Mouse (Mus musculus): ENCODE measurements around the gene Asxl1. TPM values are rescaled to one million over a fixed set of nuclear protein-coding genes. Genes with fewer than 3 reads are reported as not detected.
"Not testable (repeated sequence)": the region's sequence is repeated elsewhere in the genome, so short reads cannot be mapped to it uniquely, and the experiment has no call there.

The Asxl1 gene
- polyA plus RNA-seq, 1 experiment from 2014 or later: 23.7 TPM

DNA sequence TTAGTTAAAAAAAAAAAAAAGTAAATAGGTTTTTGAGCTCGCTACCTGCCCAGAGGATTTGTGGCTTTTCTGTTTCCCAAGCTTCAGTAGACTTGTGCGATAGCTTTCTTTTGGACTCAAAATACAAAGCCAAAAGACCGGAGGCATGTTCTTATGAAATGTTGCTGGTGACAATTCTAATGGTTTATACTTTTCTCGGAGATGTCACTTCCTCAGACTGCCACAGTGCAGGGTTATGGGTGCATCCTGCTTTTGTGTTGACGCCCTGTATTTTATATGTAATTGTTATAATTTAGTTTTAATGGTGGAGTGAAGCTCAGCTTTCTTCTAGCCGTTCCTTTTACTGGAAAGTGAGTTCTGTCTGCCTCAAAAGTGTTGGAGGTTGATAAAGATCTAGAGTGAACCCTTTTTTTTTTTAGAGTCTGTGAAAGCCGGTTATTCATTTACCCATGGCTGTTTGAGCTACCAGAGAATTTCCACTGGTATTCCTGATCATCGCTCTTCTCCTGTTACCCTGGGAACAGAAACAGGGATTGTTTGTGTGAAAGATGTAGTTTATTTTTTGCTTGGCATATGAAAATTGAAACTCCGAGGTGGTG is 1.7 kb downstream of the Asxl1 start:
- Histone ChIP-seq H3K9ac (peak overlapping the region; percentile 96), H3K27me3 (no peaks in the 10 kb centered on the region), H3K9me3 (replicated peaks) (no peaks in the 10 kb centered on the region), H3K36me3 (peaks cover 4% of the 10 kb centered on the region; the same call in 1 of the 2 replicates), H3K4me1 (peaks cover 37% of the 10 kb centered on the region), H3K27ac (peak overlapping the region; percentile 96), H3K4me3 (peak overlapping the region; percentile 93), H3K4me2 (replicated peaks) (peak overlapping the region; percentile 72)
- 8% methylated on average over 9 of the region's 9 CpGs for WGBS
- ATAC-seq (ENCODE audit: low FRiP score): no peak

DNA sequence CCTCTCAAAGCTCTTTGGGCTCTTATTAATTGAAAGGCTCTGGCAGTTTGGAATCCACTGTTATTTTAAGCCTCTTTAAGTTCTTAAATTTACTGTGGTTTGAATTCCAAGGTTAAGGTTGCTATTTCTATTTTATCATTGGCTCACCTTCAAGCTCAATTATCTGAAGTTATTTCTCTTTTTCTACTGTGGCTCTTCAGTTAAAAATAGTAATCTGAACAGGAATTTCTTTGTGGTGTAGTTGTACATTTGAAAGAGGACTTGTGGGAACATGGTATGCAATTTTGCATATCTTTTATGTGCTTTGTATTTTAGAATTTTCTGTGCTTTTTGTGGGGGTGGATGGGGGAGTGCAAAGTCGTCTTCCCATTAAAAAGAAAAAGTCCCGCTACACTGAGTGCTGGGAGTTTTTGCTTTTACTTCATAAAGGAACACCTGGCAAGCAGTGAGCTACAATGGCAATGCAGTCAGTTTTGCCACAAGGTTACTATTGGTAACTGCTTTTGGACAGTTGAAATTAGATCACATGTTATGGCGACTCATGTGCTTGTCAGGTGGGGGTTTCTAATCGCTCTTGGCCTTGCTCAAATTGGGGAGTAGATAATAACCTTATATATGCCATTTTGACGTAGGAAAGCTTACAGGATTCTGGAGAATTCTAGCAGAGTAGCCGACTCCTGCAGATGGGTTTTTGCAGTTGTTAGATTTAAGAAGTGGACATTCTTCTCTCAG is 2.6 kb downstream of the Asxl1 start:
- H3K36me3 ChIP-seq: peaks cover 6% of the 10 kb centered on the region
- H3K4me1 ChIP-seq: peaks cover 37% of the 10 kb centered on the region
- no peaks in the 10 kb centered on the region for H3K9me3 ChIP-seq (replicated peaks)
- 64% methylated on average over 6 of the region's 6 CpGs for WGBS
- peak overlapping the region; percentile 96; the same call in 1 of the 2 replicates for H3K9ac ChIP-seq
- peak overlapping the region; percentile 93; the same call in 1 of the 2 replicates for H3K4me3 ChIP-seq
- H3K27me3 ChIP-seq: no peaks in the 10 kb centered on the region
- no peak for ATAC-seq (ENCODE audit: low FRiP score)
- H3K4me2 ChIP-seq (replicated peaks): peak overlapping the region; percentile 72
- H3K27ac ChIP-seq: no peak overlapping the region

DNA sequence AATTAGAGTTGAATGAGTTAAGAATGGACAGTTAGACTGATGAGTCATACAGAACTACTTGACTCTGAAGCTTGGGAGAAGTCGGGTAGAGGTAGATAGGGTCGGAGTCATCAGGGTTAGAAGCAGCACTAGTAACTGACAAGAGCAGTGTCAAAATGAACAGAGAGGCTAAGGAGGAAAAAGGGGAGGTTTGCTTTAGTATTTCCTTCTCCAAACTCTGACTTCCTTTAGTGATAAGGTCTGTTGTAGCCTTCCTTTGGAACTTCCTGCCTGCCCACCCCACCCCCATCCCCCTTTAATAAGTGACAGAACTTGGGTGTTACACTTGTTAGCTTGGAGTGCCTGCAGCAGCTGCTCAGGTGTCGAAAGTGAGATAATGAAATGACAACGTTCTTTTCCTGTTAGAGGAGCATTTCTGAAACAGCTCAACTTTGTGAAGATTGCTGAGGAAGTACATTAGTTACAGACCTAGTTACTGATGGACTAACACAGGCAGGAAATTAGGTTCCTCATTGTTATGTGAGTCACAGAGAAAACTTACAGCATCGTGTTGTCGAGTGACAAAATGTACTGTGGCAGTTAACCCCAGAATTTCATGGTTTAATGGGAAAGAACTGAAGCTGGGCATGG is 5.0 kb downstream of the Asxl1 start:
- Histone ChIP-seq H3K4me2 (replicated peaks) (no peak overlapping the region), H3K9me3 (replicated peaks) (no peaks in the 10 kb centered on the region), H3K4me3 (no peak overlapping the region), H3K27me3 (no peaks in the 10 kb centered on the region), H3K36me3 (peaks cover 22% of the 10 kb centered on the region), H3K4me1 (peaks cover 29% of the 10 kb centered on the region), H3K9ac (no peak overlapping the region), H3K27ac (0 out of 2 replicates have a peak overlapping the region, but pooled peaks have one; percentile 2)
- ATAC-seq (ENCODE audit: low FRiP score): no peak
- 59% methylated on average over 6 of the region's 6 CpGs for WGBS

DNA sequence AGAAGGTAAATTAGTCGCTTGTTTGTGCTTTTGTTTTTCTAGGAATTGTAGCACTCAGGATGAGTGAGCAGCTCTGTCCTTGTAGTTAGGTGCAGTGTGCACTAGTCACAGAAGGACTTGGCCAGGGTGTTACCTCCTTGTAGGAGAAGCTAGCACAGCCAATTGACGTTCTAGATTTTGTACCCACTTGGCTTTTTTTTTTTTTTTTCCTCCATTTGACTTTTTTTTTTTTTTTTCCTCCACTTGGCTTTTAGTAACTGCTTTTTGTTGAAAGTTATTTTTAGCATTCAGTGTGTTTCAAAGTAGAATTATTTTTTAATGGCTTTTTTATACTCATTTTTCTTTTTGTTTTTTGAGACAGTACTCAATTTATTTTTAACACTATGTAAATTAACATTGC is 9.0 kb downstream of the Asxl1 start:
- ATAC-seq (ENCODE audit: low FRiP score): no peak
- Histone ChIP-seq H3K4me3 (no peak overlapping the region), H3K36me3 (peaks cover 58% of the 10 kb centered on the region), H3K27ac (no peak overlapping the region), H3K27me3 (no peaks in the 10 kb centered on the region), H3K4me2 (replicated peaks) (no peak overlapping the region), H3K4me1 (peaks cover 11% of the 10 kb centered on the region; the same call in 1 of the 2 replicates), H3K9ac (no peak overlapping the region), H3K9me3 (replicated peaks) (no peaks in the 10 kb centered on the region)
- 89% methylated on average over 2 of the region's 2 CpGs for WGBS

DNA sequence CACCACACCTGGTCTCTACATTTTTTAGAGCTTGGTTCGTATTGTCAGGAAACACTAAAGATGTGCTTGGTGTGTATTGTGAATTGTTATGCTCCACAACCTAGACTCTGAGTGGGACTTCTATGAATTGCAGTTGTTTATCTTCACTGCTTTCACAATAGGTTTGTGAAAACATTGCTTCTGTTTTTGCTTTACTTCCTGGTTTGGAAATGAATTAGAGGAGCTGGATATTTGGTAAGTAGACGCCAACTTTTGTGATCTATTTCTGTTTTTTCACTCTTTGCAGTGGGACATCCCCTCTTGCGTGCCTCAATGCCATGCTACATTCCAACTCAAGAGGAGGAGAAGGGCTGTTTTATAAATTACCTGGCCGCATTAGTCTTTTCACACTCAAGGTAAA is 11.2 kb downstream of the Asxl1 start:
- Histone ChIP-seq H3K27me3 (no peaks in the 10 kb centered on the region), H3K4me2 (replicated peaks) (no peak overlapping the region), H3K9ac (no peak overlapping the region), H3K4me1 (no peaks in the 10 kb centered on the region), H3K36me3 (peaks cover 62% of the 10 kb centered on the region), H3K27ac (no peak overlapping the region), H3K4me3 (no peak overlapping the region), H3K9me3 (replicated peaks) (no peaks in the 10 kb centered on the region)
- ATAC-seq (ENCODE audit: low FRiP score): no peak
- WGBS: 95% methylated on average over 4 of the region's 4 CpGs

DNA sequence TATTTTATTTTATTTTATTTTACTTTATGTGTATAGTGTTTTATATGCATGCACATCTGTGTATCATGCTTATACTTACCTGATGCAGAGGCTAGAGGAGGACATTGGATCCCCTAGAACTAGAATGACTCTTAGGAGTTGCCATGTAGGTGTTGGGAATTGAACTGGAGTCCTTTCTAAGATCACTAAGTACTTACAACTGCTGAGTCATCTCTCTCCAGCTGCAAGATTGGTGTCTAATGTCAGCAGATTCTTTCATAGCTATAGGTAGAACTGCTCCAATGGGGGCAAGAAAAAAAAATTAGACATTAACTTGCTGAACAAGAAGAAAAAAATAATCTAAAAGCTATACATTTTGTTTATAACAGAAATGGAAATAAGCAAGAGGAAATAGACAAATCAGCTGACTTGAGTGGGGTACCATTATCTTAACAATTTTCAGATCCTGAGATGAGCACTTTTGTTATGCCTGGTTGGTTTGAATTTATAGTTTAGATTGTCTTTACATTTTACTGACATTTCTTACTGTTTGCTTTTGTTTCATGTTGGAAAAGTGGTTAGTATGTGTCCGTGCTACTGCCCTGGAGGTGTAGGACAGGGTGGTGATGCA is 15.6 kb downstream of the Asxl1 start:
- Histone ChIP-seq H3K4me1 (no peaks in the 10 kb centered on the region), H3K27ac (no peak overlapping the region), H3K9ac (no peak overlapping the region), H3K27me3 (no peaks in the 10 kb centered on the region), H3K36me3 (peaks cover 61% of the 10 kb centered on the region), H3K4me3 (no peak overlapping the region), H3K9me3 (replicated peaks) (no peaks in the 10 kb centered on the region), H3K4me2 (replicated peaks) (no peak overlapping the region)
- 97% methylated on average over 1 of the region's 1 CpGs for WGBS
- no peak for ATAC-seq (ENCODE audit: low FRiP score)

DNA sequence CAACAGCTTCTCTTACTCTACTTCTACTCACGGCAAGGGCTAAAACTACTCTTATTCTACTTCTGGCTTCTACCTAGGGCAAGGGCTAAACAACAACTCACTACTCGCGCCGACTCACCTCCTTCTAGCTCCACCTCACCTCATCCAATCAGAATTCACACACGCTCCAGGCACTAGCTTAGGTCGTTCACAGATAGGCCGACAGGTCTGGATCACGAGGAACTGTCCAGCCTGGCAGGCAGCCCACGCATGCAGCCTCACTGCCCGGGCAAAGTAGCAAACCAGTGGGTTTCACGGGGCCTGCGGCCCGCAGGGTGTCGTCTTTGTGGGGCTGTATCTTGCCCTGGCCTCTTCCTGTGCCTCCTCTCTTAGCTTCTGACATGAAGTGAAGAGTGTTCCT is 18.9 kb downstream of the Asxl1 start:
- not testable (repeated sequence) for H3K4me1 ChIP-seq; H3K27me3 ChIP-seq; ATAC-seq (ENCODE audit: low FRiP score); H3K4me3 ChIP-seq; H3K27ac ChIP-seq; H3K4me2 ChIP-seq (replicated peaks); H3K9ac ChIP-seq; H3K9me3 ChIP-seq (replicated peaks)
- 96% methylated on average over 14 of the region's 14 CpGs for WGBS
- peaks cover 57% of the 10 kb centered on the region for H3K36me3 ChIP-seq

DNA sequence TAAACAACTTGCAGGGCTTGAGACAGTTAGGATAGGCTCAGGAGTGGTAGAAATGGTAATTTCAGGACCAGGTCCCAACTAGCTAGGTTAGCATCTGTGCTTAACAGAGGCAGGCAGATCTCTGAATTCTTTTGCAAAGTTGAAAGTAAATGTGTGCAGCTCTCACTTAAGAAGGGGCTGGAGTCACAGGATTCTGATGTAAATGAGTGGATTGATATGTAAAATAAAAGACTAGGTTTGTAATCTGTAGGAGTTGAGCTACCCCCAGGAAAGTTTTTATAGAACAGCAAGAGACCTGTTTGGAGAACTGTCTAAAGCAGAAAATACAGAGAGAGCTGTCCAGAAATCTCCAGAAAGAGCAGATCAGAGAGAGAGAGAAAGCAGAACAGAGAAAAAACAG is 25.2 kb downstream of the Asxl1 start:
- no peak overlapping the region for H3K9ac ChIP-seq
- no peaks in the 10 kb centered on the region for H3K9me3 ChIP-seq (replicated peaks)
- no peak overlapping the region for H3K27ac ChIP-seq
- H3K36me3 ChIP-seq: peaks cover 28% of the 10 kb centered on the region
- H3K27me3 ChIP-seq: no peaks in the 10 kb centered on the region
- H3K4me1 ChIP-seq: no peaks in the 10 kb centered on the region
- H3K4me2 ChIP-seq (replicated peaks): no peak overlapping the region
- ATAC-seq (ENCODE audit: low FRiP score): no peak
- no peak overlapping the region for H3K4me3 ChIP-seq

DNA sequence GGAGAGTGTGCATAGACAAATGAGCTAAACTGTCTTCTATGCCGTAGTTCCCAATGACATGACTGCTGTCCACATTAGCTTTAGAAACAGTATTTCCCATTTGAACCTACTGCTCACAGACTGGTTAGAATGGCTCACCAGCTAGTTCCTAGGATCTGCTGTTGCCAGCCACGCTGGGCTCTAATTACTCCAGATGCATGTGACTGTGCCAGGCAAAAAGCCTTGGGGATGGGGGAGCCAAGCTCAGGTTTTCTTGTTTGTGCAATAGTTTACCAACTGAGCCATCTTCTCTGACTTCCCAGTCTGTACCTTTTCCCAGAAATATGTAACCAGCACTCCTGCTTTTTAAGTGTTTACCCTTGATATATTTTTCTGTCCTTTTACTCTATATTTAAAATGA is 29.8 kb downstream of the Asxl1 start:
- Histone ChIP-seq H3K9ac (no peak overlapping the region), H3K27me3 (no peaks in the 10 kb centered on the region), H3K4me1 (no peaks in the 10 kb centered on the region), H3K36me3 (peaks cover 6% of the 10 kb centered on the region; the same call in 1 of the 2 replicates), H3K4me3 (no peak overlapping the region), H3K4me2 (replicated peaks) (no peak overlapping the region), H3K9me3 (replicated peaks) (no peaks in the 10 kb centered on the region), H3K27ac (no peak overlapping the region)
- no peak for ATAC-seq (ENCODE audit: low FRiP score)
- 89% methylated on average over 2 of the region's 2 CpGs for WGBS

DNA sequence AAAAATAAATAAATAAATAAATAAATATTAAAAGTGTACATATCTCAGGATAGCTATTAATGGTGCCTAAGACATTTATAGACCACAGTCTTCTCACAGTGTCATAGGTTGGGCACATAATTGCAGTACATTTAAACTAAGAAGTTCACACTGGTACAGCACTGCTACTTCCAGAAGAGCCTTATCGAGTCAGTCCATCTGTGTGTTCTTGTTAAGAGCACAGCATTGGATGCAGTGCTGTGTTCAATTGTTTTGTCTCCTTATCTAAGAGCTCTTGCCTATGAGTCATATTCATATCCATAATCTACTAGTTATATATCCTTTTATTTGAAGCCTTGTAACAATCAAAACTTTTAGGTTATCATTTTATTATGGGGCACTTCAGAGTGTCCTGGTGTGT is 34.9 kb downstream of the Asxl1 start:
- H3K27me3 ChIP-seq: no peaks in the 10 kb centered on the region

DNA sequence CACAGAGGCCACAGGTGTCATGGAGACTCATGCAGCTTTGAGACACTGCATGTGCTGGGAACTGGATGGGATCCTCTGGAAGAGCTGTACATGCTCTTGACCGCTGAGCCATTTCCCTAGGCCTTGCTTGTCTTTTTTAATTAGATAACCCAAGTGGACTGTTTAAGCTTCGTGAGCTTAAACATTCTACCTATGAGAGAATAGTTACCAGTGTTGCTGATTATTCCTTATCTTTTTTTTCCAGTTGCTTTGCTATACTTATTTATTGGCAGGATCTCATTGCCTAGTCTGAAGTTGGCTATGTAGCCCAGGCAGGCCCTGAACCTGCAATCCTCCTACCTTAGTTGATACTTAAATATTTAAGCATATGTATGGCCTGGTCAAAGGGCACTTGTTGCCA is 44.2 kb downstream of the Asxl1 start:
- H3K4me2 ChIP-seq (replicated peaks): no peak overlapping the region
- H3K27me3 ChIP-seq: no peaks in the 10 kb centered on the region
- no peak overlapping the region for H3K4me3 ChIP-seq
- H3K9ac ChIP-seq: no peak overlapping the region
- no peaks in the 10 kb centered on the region for H3K4me1 ChIP-seq
- 97% methylated on average over 2 of the region's 2 CpGs for WGBS
- no peak overlapping the region for H3K27ac ChIP-seq
- peaks cover 59% of the 10 kb centered on the region for H3K36me3 ChIP-seq
- no peak for ATAC-seq (ENCODE audit: low FRiP score)
- H3K9me3 ChIP-seq (replicated peaks): no peaks in the 10 kb centered on the region

More for the DNA sequence above, 34.9 kb downstream of the Asxl1 start:
- Histone ChIP-seq H3K27ac (no peak overlapping the region), H3K4me1 (no peaks in the 10 kb centered on the region), H3K9me3 (replicated peaks) (no peaks in the 10 kb centered on the region), H3K9ac (no peak overlapping the region), H3K4me2 (replicated peaks) (no peak overlapping the region), H3K36me3 (peaks cover 28% of the 10 kb centered on the region), H3K4me3 (no peak overlapping the region)
- no peak for ATAC-seq (ENCODE audit: low FRiP score)
- 97% methylated on average over 1 of the region's 1 CpGs for WGBS

DNA sequence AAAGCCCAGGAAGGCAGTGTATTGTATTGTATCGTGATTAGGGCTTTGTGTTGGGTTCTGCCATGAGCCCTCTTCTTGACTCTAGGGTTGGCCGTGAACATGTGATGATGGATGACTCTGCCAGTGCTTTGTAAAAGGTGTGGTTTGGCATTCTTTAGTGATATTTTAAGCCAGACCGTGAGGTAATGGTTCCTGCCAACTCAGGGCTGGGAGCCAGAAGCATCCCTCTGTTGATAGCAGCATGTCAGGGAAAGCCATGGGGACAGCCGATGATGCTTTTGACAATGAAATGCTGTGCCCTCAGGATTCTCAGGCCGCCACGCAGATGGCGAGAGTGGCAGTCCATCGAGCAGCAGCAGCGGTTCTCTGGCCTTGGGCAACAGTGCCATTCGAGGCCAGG is 47.4 kb downstream of the Asxl1 start:
- no peak overlapping the region for H3K4me3 ChIP-seq
- H3K4me1 ChIP-seq: no peaks in the 10 kb centered on the region
- H3K27ac ChIP-seq: no peak overlapping the region
- H3K27me3 ChIP-seq: no peaks in the 10 kb centered on the region
- H3K36me3 ChIP-seq: peaks cover 68% of the 10 kb centered on the region
- H3K9ac ChIP-seq: no peak overlapping the region
- H3K9me3 ChIP-seq (replicated peaks): no peaks in the 10 kb centered on the region
- no peak overlapping the region for H3K4me2 ChIP-seq (replicated peaks)
- WGBS: 94% methylated on average over 10 of the region's 10 CpGs
- no peak for ATAC-seq (ENCODE audit: low FRiP score)
